Mouse (Mus musculus): Measurements from ENCODE around the gene Smad3.

DNA sequence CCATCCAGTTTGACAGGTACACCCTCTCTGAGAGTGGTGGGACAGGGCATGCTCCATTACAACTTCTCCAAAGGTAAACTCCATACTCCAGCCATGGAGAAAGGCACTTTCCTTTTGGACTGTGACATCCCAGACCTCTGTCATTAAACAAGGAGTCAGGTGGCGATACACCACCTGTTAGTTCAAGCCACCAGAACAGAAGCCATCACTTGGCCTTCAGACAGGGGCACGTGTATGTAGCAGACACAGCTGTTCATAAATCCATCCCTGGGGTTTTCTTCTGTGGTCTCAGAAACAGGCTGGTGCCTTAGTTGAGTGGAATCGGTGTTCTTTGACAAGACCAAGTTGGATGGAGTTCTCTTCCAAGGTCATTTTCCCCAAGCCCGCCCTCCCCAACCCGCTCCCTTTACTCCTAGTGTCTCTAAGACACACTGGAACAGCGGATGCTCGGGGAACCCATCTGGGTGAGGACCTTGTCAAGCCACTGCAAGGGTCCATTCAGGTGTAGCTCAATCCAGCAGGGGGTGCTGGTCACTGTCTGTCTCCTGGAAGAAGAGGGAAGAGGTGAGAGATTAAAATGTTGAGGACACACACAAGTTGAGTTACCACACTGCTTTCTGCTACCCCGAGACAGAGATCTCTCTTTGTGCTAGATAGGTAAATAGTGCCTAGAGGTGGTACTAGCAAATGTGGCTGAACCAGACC is 107.8 kb downstream of the Smad3 start:
- no peak for TF ChIP-seq MYOD1 (IDR thresholded peaks at IDR 0.05; ENCODE audit: control insufficient read depth, insufficient read length, low read depth)
- TF ChIP-seq CTCF (IDR thresholded peaks at IDR 0.05; ENCODE audit: control insufficient read depth, insufficient read depth, insufficient read length) = no peak
